Mouse (Mus musculus): Measurements from ENCODE around the gene Fxyd4.

The Fxyd4 gene

GRCm38 (mm10) chr6:117917576-117917975 lies 19.9 kb downstream of the Fxyd4 start:
- peak; percentile 63 for DNase-seq (ENCODE audit: low spot score)

- peak; percentile 75 for DNase-seq (ENCODE audit: low spot score)
Observed at GRCm38 (mm10) chr6:117916737-117917426, 20.6 kb downstream of the Fxyd4 start.

- no peak for DNase-seq (ENCODE audit: low spot score)
Observed at GRCm38 (mm10) chr6:117916205-117916736, 21.2 kb downstream of the Fxyd4 start.

- no peak for DNase-seq (ENCODE audit: low spot score)
Observed at GRCm38 (mm10) chr6:117914541-117914940, 23.0 kb downstream of the Fxyd4 start.

- DNase-seq (ENCODE audit: low spot score) = no peak
Observed at GRCm38 (mm10) chr6:117910120-117910661, 27.3 kb downstream of the Fxyd4 start.

- peak; percentile 22 for DNase-seq (ENCODE audit: low spot score)
Observed at GRCm38 (mm10) chr6:117908424-117908900, 29.0 kb downstream of the Fxyd4 start.

GRCm38 (mm10) chr6:117907979-117908355 lies 29.5 kb downstream of the Fxyd4 start:
- DNase-seq (ENCODE audit: low spot score) = no peak

- DNase-seq (ENCODE audit: low spot score) = peak; percentile 93
Observed at GRCm38 (mm10) chr6:117907301-117907978, 30.1 kb downstream of the Fxyd4 start.

GRCm38 (mm10) chr6:117906590-117907271 lies 30.8 kb downstream of the Fxyd4 start:
- peak; percentile 97 for DNase-seq (ENCODE audit: low spot score)

- no peak for DNase-seq (ENCODE audit: low spot score)
Observed at GRCm38 (mm10) chr6:117906015-117906531, 31.4 kb downstream of the Fxyd4 start.

GRCm38 (mm10) chr6:117905260-117905930 lies 32.1 kb downstream of the Fxyd4 start:
- no peak for DNase-seq (ENCODE audit: low spot score)

- no peak for DNase-seq (ENCODE audit: low spot score)
Observed at GRCm38 (mm10) chr6:117903836-117904235, 33.7 kb downstream of the Fxyd4 start.

GRCm38 (mm10) chr6:117902556-117902955 lies 34.9 kb downstream of the Fxyd4 start:
- DNase-seq (ENCODE audit: low spot score) = no peak

GRCm38 (mm10) chr6:117901510-117902402 lies 35.7 kb downstream of the Fxyd4 start:
- DNase-seq (ENCODE audit: low spot score) = no peak

GRCm38 (mm10) chr6:117900126-117901080 lies 37.1 kb downstream of the Fxyd4 start, which contains the start of gene Hnrnpf:
Gene Hnrnpf (plus strand): TSS chr6:117900324.
- DNase-seq (ENCODE audit: low spot score) = no peak

- no peak for DNase-seq (ENCODE audit: low spot score)
Observed at GRCm38 (mm10) chr6:117897800-117898199, 39.7 kb downstream of the Fxyd4 start.

- no peak for DNase-seq (ENCODE audit: low spot score)
Observed at GRCm38 (mm10) chr6:117893435-117893834, 44.1 kb downstream of the Fxyd4 start.

- no peak for DNase-seq (ENCODE audit: low spot score)
Observed at GRCm38 (mm10) chr6:117892386-117892785, 45.1 kb downstream of the Fxyd4 start.

All from MN1 (cell line).